Mouse (Mus musculus): ENCODE measurements around the gene Elmo1. TPM values are rescaled to one million over a fixed set of nuclear protein-coding genes. Genes with fewer than 3 reads are reported as not detected.

Elmo1 gene
- polyA plus RNA-seq, 1 experiment from 2014 or later: 43.2 TPM

DNA sequence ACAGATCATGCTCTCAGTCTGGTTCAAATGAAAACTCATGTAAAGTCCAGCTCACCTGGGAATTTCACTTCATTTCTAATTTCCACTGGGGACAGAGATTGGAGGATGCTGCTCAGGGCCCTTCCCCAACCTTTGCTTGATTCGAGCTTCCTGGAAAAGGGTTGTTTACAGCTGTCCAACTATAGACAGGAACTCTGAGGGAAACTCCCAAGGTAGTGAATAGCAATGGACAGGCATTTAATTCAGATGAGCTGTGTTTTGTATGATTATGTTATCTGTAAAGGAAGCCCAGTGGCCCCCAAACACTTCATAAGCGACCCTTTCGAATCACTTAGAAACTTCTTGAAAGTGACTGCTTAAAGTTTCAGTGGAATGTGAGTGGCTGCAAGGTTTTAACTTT lies 10.0 kb downstream of the Elmo1 start:
- Histone ChIP-seq H3K4me2 (ENCODE audit: low read length) (no peak overlapping the region), H3K36me3 (ENCODE audit: control insufficient read depth, insufficient read depth, low read length) (no peaks in the 10 kb centered on the region), H3K9me3 (replicated peaks; ENCODE audit: control insufficient read depth, low read length, poor library complexity, severe bottlenecking) (no peaks in the 10 kb centered on the region), H3K4me1 (ENCODE audit: control insufficient read depth, insufficient read depth, low read length) (no peaks in the 10 kb centered on the region), H3K9ac (ENCODE audit: low read depth, low read length) (no peak overlapping the region), H3K27me3 (ENCODE audit: control insufficient read depth, insufficient read depth, low read depth, low read length) (no peaks in the 10 kb centered on the region), H3K27ac (ENCODE audit: low read length) (no peak overlapping the region), H3K4me3 (ENCODE audit: low read depth, low read length) (no peak overlapping the region)
- 82% methylated on average over 3 of the region's 3 CpGs for WGBS
- no peak for ATAC-seq

DNA sequence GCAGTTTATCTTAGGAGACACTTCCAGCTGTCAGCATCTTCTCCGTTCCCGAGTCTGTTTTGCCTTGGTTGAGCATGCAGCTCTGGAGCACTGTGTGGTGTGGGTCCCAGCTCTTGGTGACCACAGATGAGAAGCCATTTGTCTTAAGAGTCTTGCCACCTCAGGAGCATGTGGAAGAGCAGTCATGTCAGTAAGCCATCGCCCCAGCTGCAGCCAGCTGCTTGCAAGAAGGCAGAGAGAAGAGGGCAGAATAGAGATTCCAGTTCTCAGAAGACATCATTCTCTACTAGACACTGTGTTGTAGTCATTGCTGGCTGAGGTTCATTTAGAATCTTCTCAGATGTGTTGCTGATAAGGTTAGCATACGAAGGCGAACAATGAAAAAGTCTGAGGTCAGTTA lies 11.3 kb downstream of the Elmo1 start:
- H3K27me3 ChIP-seq (ENCODE audit: control insufficient read depth, insufficient read depth, low read depth, low read length): no peaks in the 10 kb centered on the region
- no peak overlapping the region for H3K9ac ChIP-seq (ENCODE audit: low read depth, low read length)
- no peaks in the 10 kb centered on the region for H3K36me3 ChIP-seq (ENCODE audit: control insufficient read depth, insufficient read depth, low read length)
- H3K4me1 ChIP-seq (ENCODE audit: control insufficient read depth, insufficient read depth, low read length): no peaks in the 10 kb centered on the region
- WGBS: 91% methylated on average over 5 of the region's 5 CpGs
- H3K4me3 ChIP-seq (ENCODE audit: low read depth, low read length): no peak overlapping the region
- H3K4me2 ChIP-seq (ENCODE audit: low read length): no peak overlapping the region
- no peaks in the 10 kb centered on the region for H3K9me3 ChIP-seq (replicated peaks; ENCODE audit: control insufficient read depth, low read length, poor library complexity, severe bottlenecking)
- no peak for ATAC-seq
- no peak overlapping the region for H3K27ac ChIP-seq (ENCODE audit: low read length)

DNA sequence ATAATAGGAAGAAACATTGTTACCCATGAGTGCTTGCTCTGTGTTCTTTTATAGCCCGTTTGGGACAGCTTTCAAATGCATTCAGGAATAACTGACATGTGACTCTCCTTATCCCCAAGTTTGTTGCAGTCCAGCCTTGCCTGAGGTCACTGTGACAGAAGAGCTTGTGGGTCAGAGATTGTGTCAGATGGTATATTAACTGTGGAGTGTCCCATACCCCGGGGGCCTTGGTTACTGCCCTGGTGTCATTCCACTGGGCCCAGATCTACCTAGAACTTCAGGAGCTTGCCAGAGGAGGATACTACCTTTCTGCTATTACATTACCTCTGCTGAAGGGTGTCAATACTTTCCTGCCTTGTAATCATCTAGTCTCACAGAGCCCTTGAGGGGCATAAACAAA lies 14.4 kb downstream of the Elmo1 start:
- 71% methylated on average over 2 of the region's 2 CpGs for WGBS
- Histone ChIP-seq H3K4me3 (ENCODE audit: low read depth, low read length) (no peak overlapping the region), H3K9me3 (replicated peaks; ENCODE audit: control insufficient read depth, low read length, poor library complexity, severe bottlenecking) (no peaks in the 10 kb centered on the region), H3K36me3 (ENCODE audit: control insufficient read depth, insufficient read depth, low read length) (no peaks in the 10 kb centered on the region), H3K4me2 (ENCODE audit: low read length) (no peak overlapping the region), H3K27ac (ENCODE audit: low read length) (no peak overlapping the region), H3K27me3 (ENCODE audit: control insufficient read depth, insufficient read depth, low read depth, low read length) (no peaks in the 10 kb centered on the region), H3K4me1 (ENCODE audit: control insufficient read depth, insufficient read depth, low read length) (peaks cover 2% of the 10 kb centered on the region; the same call in 1 of the 2 replicates), H3K9ac (ENCODE audit: low read depth, low read length) (no peak overlapping the region)
- ATAC-seq: no peak

DNA sequence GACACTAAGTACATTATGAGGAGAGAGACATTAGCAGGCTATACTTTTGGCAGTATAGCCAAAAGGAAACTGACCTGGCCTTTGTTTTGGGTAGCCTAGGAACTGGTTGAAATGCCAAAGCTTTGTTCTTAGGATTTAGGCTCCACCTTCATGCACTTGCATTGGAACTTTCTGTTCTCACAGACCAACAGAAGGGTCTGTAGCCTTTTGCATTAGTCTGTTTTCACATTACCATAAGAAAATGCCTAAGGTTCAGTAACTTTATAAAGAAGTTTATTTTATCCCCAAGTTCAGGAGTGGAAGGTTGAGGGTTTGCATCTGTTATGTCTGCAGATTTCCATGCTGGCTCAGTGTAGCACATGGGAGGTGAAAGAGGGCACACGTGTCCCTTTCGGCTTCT lies 15.6 kb downstream of the Elmo1 start:
- Histone ChIP-seq H3K36me3 (ENCODE audit: control insufficient read depth, insufficient read depth, low read length) (no peaks in the 10 kb centered on the region), H3K9ac (ENCODE audit: low read depth, low read length) (no peak overlapping the region), H3K27me3 (ENCODE audit: control insufficient read depth, insufficient read depth, low read depth, low read length) (no peaks in the 10 kb centered on the region), H3K9me3 (replicated peaks; ENCODE audit: control insufficient read depth, low read length, poor library complexity, severe bottlenecking) (no peaks in the 10 kb centered on the region), H3K27ac (ENCODE audit: low read length) (no peak overlapping the region), H3K4me2 (ENCODE audit: low read length) (no peak overlapping the region), H3K4me1 (ENCODE audit: control insufficient read depth, insufficient read depth, low read length) (peaks cover 7% of the 10 kb centered on the region), H3K4me3 (ENCODE audit: low read depth, low read length) (no peak overlapping the region)
- WGBS: 90% methylated on average over 2 of the region's 2 CpGs
- ATAC-seq: no peak

DNA sequence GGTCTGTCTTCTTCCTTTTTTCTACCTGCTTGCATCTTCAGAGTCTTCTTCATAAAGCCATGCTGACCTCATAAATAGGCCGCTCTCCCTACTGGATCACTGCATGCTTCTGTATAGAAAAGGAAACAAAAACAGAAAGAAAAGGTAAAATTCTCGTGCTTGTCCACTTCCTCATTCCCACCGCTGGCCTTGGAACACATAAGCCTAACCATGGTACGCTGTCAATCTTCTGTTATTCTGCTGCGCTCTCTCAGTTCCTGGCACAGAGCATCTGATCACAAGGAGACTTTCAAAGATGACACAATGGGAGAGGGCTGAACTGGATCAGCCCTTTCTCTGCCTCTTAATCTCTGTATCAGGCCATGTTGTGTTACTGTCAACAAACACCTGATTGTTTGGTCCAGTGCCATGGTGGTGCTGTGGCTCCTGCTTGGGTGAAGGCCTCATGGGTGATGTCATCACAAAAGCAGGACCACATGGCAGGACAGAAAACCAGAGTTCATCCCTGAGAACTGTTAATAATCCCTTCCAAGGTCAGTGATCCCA lies 17.6 kb downstream of the Elmo1 start:
- Histone ChIP-seq H3K27ac (ENCODE audit: low read length) (no peak overlapping the region), H3K9ac (ENCODE audit: low read depth, low read length) (no peak overlapping the region), H3K36me3 (ENCODE audit: control insufficient read depth, insufficient read depth, low read length) (no peaks in the 10 kb centered on the region), H3K4me1 (ENCODE audit: control insufficient read depth, insufficient read depth, low read length) (peaks cover 7% of the 10 kb centered on the region), H3K27me3 (ENCODE audit: control insufficient read depth, insufficient read depth, low read depth, low read length) (no peaks in the 10 kb centered on the region), H3K9me3 (replicated peaks; ENCODE audit: control insufficient read depth, low read length, poor library complexity, severe bottlenecking) (no peaks in the 10 kb centered on the region), H3K4me3 (ENCODE audit: low read depth, low read length) (no peak overlapping the region), H3K4me2 (ENCODE audit: low read length) (no peak overlapping the region)
- 93% methylated on average over 5 of the region's 5 CpGs for WGBS
- no peak for ATAC-seq

DNA sequence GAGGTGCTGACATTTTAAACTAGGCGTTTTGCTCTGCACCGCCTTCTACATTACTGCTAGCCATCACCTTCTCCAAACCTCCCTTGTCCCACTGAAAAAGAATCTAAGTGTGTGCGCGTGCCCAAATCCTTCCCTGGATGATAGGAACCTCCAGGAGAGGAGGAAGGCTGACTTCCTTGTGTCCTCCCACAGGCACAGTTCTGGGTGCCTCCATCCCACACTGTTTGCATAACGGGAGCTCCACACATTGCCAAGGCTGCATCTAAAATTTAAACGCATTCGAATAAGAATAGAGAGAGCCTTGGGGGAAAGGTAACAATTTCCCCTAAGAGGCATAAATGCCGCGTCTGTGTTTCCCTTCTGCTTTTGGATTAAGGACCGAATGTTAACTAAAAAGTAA lies 18.6 kb downstream of the Elmo1 start:
- peak overlapping the region; percentile 8; the same call in 1 of the 2 replicates for H3K4me2 ChIP-seq (ENCODE audit: low read length)
- 45% methylated on average over 10 of the region's 10 CpGs for WGBS
- no peaks in the 10 kb centered on the region for H3K9me3 ChIP-seq (replicated peaks; ENCODE audit: control insufficient read depth, low read length, poor library complexity, severe bottlenecking)
- no peaks in the 10 kb centered on the region for H3K27me3 ChIP-seq (ENCODE audit: control insufficient read depth, insufficient read depth, low read depth, low read length)
- ATAC-seq: no peak
- H3K27ac ChIP-seq (ENCODE audit: low read length): no peak overlapping the region
- H3K36me3 ChIP-seq (ENCODE audit: control insufficient read depth, insufficient read depth, low read length): no peaks in the 10 kb centered on the region
- H3K4me3 ChIP-seq (ENCODE audit: low read depth, low read length): no peak overlapping the region
- no peak overlapping the region for H3K9ac ChIP-seq (ENCODE audit: low read depth, low read length)
- peaks cover 7% of the 10 kb centered on the region for H3K4me1 ChIP-seq (ENCODE audit: control insufficient read depth, insufficient read depth, low read length)

DNA sequence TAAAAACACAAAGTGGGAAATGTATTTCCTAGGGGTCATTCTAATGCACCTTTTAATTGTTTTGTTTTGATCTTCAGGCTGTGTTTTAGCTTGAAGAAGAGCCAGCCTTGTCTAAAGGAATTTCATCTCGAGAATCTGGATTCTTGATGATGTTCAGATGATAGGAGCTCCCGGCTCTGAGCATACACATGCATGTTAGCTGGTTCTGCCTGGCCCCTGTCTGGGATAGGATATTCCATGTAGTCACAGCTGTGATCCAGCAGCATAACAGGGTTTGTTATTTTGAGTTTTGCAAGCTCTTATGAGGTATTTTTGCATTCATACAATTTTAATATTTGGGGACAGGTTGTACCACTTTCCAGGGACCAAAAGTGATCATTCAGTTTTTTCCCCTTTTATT lies 19.1 kb downstream of the Elmo1 start:
- WGBS: 39% methylated on average over 2 of the region's 2 CpGs
- no peak for ATAC-seq
- no peak overlapping the region for H3K9ac ChIP-seq (ENCODE audit: low read depth, low read length)

DNA sequence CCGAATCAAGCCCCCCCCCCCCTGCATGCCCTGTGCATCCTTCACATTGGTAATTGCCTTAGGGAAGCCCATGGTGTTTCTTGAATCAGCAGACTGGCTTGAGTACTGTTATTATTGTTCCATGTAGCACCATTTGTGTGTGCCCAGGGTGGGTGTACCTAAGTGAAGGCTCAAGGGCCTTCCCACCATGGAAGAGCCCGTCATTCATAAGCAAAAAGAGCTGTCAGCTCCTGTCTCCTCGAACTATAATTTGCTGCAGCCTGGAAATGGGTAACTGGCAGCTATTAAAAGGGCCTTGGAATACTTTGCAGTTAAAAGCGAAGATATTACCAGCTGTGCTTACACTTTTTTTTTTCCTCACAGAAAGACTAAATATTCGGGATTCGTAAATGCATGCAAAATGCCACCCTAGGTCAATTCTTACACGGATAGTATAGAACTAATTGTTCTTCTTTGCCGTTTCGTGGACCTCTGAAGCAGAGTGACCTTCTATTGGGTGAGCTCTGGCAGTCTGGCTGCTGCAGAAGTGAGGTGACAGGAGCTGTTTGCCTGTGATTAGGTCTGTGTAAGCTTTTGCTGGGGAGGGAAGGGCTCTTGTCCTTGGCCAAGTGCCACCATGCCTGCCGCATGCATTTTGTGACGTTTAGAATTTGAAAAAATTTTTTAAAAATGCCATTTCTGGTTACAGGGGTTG lies 19.7 kb downstream of the Elmo1 start:
- WGBS: 54% methylated on average over 11 of the region's 11 CpGs
- Histone ChIP-seq H3K9ac (ENCODE audit: low read depth, low read length) (no peak overlapping the region), H3K4me1 (ENCODE audit: control insufficient read depth, insufficient read depth, low read length) (peaks cover 7% of the 10 kb centered on the region), H3K27me3 (ENCODE audit: control insufficient read depth, insufficient read depth, low read depth, low read length) (no peaks in the 10 kb centered on the region), H3K4me2 (ENCODE audit: low read length) (no peak overlapping the region), H3K36me3 (ENCODE audit: control insufficient read depth, insufficient read depth, low read length) (no peaks in the 10 kb centered on the region), H3K27ac (ENCODE audit: low read length) (0 out of 2 replicates have a peak overlapping the region, but pooled peaks have one; percentile 24), H3K4me3 (ENCODE audit: low read depth, low read length) (no peak overlapping the region), H3K9me3 (replicated peaks; ENCODE audit: control insufficient read depth, low read length, poor library complexity, severe bottlenecking) (no peaks in the 10 kb centered on the region)
- ATAC-seq: 0 out of 2 replicates have a peak, but pooled peaks have one; percentile 49

More for the DNA sequence above, 19.1 kb downstream of the Elmo1 start:
- Histone ChIP-seq H3K4me3 (ENCODE audit: low read depth, low read length) (no peak overlapping the region), H3K36me3 (ENCODE audit: control insufficient read depth, insufficient read depth, low read length) (no peaks in the 10 kb centered on the region), H3K4me1 (ENCODE audit: control insufficient read depth, insufficient read depth, low read length) (peaks cover 7% of the 10 kb centered on the region), H3K27me3 (ENCODE audit: control insufficient read depth, insufficient read depth, low read depth, low read length) (no peaks in the 10 kb centered on the region), H3K27ac (ENCODE audit: low read length) (no peak overlapping the region), H3K4me2 (ENCODE audit: low read length) (no peak overlapping the region), H3K9me3 (replicated peaks; ENCODE audit: control insufficient read depth, low read length, poor library complexity, severe bottlenecking) (no peaks in the 10 kb centered on the region)

DNA sequence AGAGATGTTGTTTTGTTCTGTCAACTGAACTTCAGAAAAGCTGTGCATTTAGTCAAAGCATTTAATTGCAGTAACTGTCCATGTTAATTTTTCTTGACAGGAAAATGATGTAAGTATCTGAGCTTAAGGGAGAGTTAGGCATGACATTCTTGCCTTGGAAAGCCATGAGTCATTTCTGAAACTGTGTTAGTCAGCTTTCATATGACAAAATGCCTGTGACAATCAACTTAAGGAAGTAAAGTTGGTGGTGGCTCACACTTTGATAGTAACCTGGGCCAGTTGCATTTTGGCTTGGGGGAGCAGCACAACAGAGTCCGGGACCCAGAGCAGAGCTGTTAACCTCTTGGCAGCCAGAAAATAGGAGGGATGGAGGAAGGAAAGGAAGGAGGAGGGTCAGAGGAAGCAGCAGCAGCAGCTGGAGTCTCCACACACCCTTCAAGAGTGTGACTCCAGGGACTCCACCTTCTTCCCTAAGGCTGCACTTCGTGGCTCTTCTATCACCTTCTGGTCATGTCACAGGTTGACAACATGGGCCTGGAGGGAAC lies 20.9 kb downstream of the Elmo1 start:
- H3K27me3 ChIP-seq (ENCODE audit: control insufficient read depth, insufficient read depth, low read depth, low read length): no peaks in the 10 kb centered on the region
- H3K9ac ChIP-seq (ENCODE audit: low read depth, low read length): no peak overlapping the region
- ATAC-seq: no peak
- no peaks in the 10 kb centered on the region for H3K9me3 ChIP-seq (replicated peaks; ENCODE audit: control insufficient read depth, low read length, poor library complexity, severe bottlenecking)
- H3K27ac ChIP-seq (ENCODE audit: low read length): no peak overlapping the region
- no peaks in the 10 kb centered on the region for H3K36me3 ChIP-seq (ENCODE audit: control insufficient read depth, insufficient read depth, low read length)
- WGBS: 84% methylated on average over 2 of the region's 2 CpGs
- peaks cover 7% of the 10 kb centered on the region for H3K4me1 ChIP-seq (ENCODE audit: control insufficient read depth, insufficient read depth, low read length)
- H3K4me2 ChIP-seq (ENCODE audit: low read length): no peak overlapping the region
- H3K4me3 ChIP-seq (ENCODE audit: low read depth, low read length): no peak overlapping the region

Data from midbrain, embryonic 16.5 days (tissue).